ENCODE assay signal across 16 mouse cellular contexts in genomic region chr7:112923712-112924111, GRCm38 (mm10). TPM values are rescaled to one million over a fixed set of nuclear protein-coding genes. Genes with fewer than 3 reads are reported as not detected.
"Had no signal": no experiment of that assay in that cellular context is flagged by ENCODE, and none has a peak within 500 bp of the region (broad histone marks: within the 10 kb centered on the region; RNA-seq: fewer than 3 reads in every experiment).

No protein-coding gene starts in this region.

- ATAC-seq: liver, postnatal 0 days; lung, postnatal 0 days; midbrain, embryonic 15.5 days had no signal

- H3K27me3 ChIP-seq: liver, embryonic 15.5 days; midbrain, embryonic 15.5 days; stomach, embryonic 15.5 days had no signal

- H3K36me3 ChIP-seq: liver, embryonic 13.5 days; liver, embryonic 15.5 days; midbrain, embryonic 12.5 days; midbrain, embryonic 15.5 days; neural tube, embryonic 12.5 days; stomach, embryonic 15.5 days had no signal

- DNase-seq: liver, embryonic 13.5 days; liver, postnatal 0 days; right cerebral cortex, postnatal 14 days; thymus, adult 2 months; thymus, postnatal 25 days; thymus, postnatal 4 days had no signal

- H3K9me3 ChIP-seq: liver, embryonic 13.5 days; liver, embryonic 15.5 days; megakaryocyte, embryonic 14.5 days; midbrain, embryonic 12.5 days; midbrain, embryonic 15.5 days; neural tube, embryonic 12.5 days; stomach, embryonic 15.5 days had no signal

- H3K9ac ChIP-seq: liver, embryonic 13.5 days; liver, embryonic 15.5 days; liver, postnatal 0 days; midbrain, embryonic 12.5 days; midbrain, embryonic 15.5 days; neural tube, embryonic 12.5 days; stomach, embryonic 15.5 days had no signal

- H3K4me3 ChIP-seq: liver, embryonic 13.5 days; liver, embryonic 15.5 days; megakaryocyte, embryonic 14.5 days; midbrain, embryonic 12.5 days; midbrain, embryonic 15.5 days; neural tube, embryonic 12.5 days; stomach, embryonic 15.5 days had no signal

- H3K27ac ChIP-seq: liver, embryonic 13.5 days; liver, embryonic 15.5 days; macrophage; midbrain, embryonic 12.5 days; midbrain, embryonic 15.5 days; neural tube, embryonic 12.5 days; stomach, embryonic 15.5 days; stomach, postnatal 0 days had no signal

- H3K4me2 ChIP-seq: liver, embryonic 11.5 days; liver, embryonic 13.5 days; liver, embryonic 15.5 days; midbrain, embryonic 12.5 days; midbrain, embryonic 15.5 days; neural tube, embryonic 12.5 days; stomach, embryonic 15.5 days had no signal

- H3K4me1 ChIP-seq: liver, embryonic 13.5 days; liver, embryonic 15.5 days; megakaryocyte, embryonic 14.5 days had no signal

RNA-seq across cellular contexts. Expression of gene Rassf10, which starts 30.1 kb away (rescaled TPM):
- polyA plus RNA-seq: macrophage had no signal
